Mouse (Mus musculus): ENCODE measurements around the gene Klhl29.

The Klhl29 gene

DNA sequence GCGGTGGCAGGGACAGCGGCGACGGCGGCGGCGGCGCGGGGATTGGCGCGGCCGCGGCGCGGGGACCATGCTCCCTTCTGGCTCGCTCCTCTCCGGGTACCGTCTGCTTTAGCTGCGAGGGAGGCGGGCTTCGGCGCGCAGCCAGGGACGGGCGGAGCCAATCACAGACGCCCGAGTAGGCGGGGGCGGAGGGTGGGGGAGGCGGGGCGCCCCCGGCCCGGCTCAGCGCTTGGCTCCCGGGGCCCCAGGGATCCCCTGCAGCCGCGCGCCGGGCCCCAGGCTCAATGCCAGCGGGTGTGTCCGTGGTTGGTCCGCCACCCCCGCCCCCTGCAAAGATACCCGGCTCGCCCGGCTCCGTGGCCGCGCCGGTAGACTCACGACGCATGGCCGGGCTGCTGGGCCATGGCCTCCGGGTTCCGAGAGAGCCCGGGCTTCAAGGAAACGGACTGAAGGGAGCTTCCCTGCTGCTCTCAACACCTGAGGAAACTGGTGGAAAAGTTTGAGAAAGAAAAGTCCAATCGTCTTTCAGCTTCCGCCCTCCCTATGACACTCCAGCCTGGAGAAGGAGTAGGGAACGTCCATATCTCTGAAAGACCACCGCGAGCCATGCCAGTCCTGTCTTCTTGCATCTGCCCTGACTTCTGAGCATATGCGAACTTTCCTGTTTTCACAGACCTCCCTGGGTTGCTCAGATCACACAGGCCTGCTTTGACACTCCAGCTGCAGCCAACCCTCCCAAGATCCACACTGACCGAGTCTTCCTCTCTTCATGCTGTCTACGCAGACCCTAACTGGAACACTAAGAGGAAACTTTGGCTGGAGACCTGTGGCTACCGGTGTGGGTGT lies at the start of gene Klhl29:
Klhl29 (minus strand) TSS at position 67 of the 846 bp plus-strand sequence.
- peak; percentile 58 to 79 for DNase-seq

DNA sequence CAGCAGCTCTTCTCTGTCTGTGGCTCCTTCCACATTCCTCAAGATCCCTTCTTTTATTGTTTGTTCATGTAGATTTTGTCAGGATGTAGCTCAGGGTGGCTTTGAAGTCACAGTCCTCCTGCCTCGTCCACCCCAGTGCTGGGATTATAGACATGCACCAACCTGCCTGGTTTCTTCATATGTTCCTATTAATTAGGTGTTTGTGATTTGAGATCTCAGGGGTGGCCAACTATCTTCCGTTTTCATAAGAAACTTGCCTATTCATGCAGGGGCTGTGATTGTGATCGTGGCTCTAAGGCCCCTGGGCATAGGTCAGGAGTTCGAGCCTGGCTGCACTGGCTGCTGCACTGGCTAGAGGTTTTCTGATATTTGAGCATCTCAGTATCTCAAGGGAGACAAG lies 49.8 kb upstream of the Klhl29 start:
- no peak for DNase-seq

DNA sequence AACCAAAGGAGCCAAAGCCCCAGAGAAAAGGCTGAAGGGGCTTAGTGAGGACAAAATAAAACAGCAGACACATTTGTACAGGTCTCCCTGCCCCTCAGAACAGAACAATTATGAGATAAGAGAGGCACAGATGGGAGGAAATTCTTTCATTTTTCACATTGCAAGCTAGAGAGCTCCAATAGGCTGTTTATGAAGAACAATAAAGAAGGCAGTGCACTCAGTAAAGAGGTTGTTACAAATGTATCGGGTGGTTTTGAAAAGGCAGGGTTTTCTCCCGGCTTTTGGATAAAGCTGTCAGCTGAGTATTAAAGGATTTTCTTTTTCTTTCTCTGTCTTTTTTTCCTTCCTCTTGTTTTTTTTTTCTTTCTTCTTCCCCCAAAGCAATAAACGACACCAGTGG lies 40.3 kb upstream of the Klhl29 start:
- DNase-seq, result no peak

DNA sequence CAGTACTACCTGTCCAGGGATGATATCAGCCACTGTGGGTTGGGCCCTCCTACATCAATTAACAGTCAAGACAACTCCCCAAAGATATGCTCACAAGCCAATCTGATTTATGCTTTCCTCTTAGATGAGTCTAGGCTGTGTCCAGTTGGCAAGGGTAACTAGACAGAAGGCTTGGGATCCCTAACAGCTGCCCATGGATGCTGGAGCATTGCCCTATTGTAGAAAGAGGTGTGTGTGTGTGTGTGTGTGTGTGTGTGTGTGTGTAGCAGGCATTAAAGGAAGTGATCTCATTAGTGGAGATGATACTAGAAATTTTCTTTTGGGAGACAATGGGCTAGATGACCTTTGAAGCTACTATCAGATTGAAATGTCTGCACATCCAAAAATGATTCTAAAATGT lies 38.5 kb upstream of the Klhl29 start:
- no peak for DNase-seq

DNA sequence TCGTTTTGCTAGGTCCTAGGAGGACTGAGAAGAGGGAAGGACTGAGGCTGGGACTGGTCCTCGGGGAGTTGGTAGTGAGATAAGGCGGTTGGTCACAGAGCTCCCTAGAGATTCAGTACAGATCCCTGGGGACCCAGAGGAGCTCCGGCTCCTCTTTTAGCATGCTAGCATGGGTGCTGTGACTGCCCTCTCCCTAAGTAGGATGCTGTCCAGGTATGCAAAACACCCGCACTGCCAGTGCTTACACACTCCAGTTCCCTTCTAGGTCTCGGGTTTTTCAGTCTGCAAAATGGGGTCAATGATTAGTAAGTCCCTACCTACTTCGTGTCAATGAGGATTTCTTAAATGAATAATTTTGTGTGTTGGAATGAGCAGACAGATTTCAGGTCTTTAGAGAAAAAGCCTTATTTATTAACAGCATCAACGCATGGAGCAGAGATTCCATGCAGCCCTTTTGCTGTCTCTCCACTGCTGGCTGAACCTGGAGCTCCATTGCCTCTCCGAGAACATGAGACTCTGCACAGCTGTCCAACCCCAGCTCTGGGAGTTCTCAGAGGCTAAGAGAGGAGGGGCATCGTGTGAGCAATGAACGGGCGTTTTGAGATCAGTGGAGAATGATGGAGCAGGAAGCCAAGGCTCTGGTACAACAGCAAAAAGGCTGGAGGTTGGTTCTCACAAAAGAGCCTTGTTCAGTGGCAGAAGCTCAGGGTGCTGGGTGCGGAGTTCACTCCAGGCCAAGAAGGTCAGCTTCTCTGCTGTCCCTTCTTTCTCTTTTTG lies 36.5 kb upstream of the Klhl29 start:
- DNase-seq, result peak in 1 of 2 experiments; percentile 63

DNA sequence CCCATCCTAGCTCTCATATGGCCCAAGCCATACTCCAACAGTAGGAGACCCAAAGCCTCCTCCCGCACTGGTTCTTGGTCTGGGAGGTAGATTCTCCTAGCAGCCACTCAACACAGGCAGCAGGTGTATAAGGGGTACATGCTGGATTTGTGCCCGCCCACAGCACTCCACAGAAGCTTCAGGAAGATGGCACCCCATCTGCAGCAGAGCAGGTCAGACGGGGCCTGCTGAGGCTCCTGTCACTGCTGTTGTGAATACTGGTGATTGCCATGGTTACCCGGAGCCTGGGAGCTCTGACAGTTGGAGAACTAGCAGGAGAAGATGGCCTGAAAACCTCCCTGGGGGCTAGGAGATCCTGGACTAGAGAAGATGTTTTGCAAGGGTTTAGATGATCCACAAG lies 35.9 kb upstream of the Klhl29 start:
- no peak for DNase-seq

DNA sequence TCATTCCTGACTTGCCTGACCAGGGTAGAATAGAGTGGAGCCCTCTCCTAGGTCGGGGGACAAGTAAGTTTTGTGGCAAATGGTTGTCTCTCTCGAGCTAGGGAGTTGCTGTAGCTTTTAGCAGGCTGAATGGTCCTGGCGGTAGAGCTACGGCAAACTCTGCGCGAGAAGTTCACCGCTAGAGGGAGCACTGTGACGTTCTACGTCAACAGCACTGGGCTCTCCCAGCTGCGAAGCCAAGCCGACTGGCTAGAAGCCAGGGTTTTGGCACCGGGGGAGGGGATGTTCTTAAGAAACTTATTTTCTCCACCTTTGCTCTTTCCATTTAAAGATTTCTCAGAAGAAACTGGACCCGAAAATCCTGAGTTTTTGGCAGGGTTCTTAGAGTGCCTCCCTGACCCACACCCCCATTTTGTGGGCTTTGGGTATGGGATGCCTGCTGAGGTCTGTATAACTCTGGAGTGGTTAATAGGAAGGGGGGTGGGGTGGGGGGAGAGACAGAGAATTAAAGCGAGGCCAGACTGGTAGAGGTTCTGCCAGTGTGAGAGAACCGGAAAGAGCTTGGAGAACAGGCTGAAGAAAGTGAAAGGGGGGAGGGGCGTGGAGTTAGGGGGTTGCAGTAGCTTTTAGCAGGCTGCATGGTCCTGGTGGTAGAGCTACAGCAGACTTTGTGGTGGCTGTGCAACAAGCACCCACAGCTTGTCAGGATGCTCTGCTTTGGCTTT lies 35.1 kb upstream of the Klhl29 start:
- peak; percentile 81 to 87 for DNase-seq

DNA sequence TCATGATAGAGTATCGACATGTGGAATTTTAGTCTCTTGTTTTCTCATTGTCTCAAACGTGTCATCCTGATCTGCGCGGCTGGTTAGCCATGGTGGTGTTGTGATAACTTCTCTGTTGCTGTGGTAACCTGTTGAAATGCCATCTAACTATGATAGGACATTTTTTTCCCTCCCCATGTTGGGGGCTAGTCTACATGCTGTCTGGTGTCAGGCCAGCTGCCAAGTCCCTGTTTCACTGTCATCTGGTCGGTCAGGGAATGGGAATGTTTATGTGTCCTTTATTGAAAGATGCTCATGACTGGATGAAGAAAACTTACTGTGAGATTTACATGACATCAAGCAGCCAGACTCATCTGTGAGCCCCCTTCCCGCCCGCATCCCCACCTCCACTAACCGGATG lies 31.7 kb upstream of the Klhl29 start:
- DNase-seq, result no peak

DNA sequence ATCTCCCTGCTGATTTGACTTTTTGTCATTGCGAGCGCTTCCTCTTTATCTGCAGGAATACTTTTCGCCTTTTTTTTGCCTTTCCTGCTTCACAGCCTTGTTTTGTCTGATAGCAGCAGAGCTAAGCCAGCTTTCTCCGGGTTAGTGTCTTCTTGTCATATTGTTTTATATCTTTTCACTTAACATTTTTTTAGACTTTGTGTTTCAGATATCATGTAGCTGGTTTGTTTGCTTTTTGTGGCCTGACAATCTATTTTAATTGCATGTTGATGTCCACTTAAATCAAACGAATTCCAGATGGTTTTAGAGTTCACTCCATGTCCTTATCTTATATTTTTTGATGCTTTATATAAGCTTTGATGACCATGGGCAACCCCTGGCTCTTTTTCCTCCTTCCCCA lies 21.9 kb upstream of the Klhl29 start:
- DNase-seq, result no peak

DNA sequence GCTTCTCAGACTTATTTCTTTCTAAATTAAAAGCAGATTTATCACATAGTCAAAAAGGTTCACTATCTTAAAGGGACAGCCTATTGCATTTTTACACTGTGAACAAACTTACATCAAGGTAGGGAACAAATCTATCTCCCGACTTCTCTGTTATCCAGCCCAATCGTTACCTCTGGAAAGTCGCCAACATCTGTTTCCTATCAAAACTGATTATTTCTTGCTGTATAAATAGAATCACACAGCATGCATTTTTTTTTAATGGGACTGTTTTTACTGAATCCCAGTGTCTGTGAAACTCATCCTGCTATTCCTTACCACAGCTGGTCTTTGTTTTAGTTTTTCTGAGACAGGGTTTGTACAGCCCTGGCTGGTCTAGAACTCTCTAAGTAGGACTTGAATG lies 19.7 kb upstream of the Klhl29 start:
- no peak for DNase-seq

DNA sequence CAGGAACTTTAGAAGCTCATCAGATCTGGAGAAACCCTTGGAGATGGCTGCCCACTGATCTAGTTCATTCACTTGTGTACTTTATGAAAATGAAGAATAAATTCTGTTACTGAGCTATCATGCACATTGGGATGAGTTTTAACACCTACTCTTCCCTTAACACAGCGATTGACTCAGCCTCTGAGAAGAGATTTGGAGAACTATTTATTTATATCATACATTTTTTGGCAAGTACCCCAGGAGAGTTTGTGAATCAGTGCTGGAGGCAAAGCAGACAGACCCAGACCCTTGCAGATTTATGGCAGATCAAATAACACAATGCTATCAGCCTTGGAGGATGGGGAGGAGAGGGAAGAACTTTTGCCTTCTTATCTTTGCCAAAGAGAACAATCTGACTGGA lies 11.6 kb upstream of the Klhl29 start:
- DNase-seq, result no peak

DNA sequence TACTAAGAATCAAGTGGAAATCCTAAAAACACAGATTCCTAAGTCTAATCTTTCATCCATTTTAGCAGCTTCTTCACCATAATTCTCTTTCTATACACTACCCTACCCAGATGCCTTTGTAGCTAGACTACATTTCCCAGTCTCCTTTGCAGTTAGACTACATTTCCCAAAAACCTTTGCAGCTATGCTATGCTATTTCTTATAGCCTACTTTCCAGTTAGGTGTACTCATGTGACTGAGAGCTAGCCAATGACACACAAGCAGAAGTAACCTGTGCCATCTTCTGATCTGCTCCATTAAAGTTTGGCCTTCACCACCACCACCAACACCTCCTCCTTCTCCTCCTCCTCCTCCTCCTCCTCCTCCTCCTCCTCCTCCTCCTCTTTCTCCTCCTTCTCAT lies 11.2 kb upstream of the Klhl29 start:
- no peak for DNase-seq

DNA sequence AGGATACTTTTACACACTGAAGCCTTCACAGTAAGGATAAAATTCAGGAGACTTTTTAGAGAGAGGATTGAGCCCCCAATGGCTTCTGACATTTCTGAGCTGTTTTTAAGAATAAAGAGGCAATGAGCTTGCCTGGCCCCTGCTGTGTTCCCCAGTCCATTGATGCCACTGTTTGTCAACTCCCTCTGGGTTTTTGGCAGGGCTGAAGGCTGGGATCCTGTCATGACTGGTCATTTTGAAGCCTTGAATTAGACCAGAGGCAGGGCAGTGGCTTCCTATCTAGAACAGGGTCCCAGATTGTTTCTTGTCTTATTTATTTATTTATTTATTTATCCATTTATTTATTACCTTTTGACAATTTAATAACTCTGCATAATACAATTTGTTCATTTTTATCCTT lies 6.2 kb upstream of the Klhl29 start:
- no peak for DNase-seq

DNA sequence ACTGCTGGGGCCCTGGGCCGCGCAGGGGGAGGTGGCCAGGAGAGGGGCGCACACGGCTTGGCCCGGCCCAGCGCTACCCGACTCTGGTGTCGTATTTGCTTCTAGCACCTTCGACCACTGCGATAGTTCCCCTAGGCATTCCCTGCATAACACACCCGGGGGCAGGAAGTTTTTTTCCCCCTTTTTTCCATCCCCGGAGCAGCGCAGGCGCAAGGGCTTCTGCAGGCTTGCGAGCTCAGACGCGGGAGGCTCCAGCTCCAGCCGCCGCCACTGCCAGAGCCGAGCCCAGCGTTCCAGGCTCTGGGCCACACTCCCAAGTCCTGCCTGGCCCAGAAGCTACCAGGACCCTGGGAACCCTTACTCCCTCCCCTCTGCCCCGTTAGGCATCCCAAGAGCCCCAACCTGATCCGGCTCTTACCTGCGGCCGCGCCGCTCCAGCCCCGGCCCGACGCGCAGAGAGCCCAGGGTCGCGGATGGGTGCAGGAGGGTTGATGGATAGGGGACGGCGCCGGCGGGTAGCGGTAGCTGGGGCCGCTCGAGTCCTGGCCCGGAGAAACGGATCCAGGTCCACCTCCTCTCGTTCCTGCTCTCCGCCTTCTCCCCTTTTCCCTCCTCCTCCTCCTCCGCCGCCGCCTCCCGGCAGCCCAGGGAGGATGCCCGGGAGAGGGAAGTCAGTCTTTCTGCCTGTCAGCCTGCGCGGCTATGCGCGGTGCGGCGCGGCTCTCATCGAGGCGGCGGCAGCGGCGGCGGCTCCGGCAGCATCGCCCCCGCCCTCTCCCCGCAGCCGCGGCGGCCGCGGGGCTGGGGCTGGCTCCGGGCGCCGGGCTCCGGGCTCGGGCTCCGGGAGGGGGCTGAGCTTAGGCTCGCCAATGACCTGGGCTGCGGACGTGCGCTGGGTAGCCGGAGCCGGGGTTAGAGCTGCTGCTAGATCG lies 532 bp downstream of the Klhl29 start:
- DNase-seq, result no peak

DNA sequence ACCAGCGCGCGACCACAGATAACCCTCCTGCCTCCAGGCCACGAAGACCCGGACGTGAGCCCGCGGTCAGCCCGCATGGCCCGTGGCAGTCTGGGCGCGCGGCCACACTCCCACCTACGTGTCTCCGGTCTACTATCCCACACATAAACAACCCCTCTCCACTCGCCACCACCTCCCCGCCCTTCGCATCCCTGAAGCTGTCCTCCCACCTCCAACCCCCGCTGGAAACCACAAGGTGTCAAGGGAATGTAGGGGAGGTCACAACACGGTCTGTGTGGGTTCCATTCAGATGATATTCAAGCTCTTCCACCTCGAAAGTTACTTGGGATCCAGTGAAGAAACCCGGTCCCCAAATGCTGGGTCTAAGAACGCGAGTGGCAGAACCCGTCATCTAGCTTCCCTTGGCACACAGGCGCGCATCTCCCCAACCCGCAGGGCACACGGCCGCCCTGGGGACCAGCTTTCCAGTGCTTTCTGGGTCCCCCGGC lies 1.2 kb downstream of the Klhl29 start:
- no peak for DNase-seq

DNA sequence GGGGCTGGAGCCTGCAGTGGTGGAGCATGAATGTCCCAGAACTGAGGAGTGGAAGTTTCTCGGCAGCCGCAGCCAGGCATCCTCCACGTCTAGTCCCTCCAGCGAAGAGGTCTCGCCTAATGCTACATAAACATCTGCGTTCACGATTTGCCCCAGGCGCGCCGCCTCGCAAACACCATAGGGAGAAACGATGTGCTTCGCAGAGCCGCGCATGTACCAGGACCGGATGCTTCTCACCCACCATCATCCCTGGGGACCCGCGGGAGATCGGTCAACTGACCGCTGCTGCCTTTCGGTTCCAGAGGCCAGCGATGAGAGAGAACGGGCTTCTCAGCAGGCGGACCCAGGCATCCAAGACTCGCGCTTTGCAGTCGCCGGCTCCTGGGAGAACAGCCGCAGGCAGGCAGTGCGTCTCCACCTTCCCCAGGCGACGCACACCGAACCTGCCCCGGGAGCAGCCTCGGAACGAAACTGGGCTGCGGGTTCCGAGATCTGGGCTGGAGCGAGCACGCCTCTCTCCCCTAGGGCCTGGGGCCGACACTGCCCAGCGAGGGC lies 1.8 kb downstream of the Klhl29 start:
- DNase-seq, result no peak

DNA sequence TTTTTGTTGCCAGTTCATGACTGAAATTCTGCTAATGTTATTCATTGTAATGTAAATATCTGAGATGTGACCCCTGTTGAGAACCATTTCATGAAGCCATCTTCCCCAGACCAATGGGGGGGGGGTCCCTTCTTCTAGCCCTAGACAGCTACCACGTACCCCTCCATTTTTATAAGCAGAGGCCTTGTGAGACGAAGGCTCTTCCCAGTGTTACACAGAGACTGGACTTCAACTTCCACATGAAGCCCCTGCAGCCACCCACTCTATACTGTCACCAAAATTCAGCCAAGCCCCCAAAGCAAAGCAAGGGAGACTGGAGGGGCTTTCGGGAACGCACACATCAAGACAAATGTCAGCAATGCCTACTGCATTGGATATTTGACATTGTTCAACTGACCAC lies 6.1 kb downstream of the Klhl29 start:
- no peak for DNase-seq

DNA sequence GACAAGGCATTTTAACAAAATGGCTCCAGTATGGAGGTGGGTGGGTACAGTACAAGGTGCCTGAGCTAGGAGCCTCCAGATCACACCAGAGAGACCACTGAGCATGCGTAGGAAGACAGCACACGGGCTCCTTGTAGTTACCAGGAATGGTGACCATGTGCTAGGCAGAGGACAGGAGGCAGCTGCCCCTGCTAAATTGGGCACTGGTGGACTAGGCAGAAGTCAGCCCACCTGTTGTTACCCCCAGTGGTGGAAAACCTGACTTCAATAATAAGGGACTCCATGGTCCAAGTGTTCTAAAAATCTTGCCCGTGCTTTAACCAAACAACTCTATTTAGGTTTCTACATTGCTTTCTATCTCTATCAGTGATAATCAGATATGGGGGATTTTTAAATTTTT lies 10.6 kb downstream of the Klhl29 start:
- no peak for DNase-seq

DNA sequence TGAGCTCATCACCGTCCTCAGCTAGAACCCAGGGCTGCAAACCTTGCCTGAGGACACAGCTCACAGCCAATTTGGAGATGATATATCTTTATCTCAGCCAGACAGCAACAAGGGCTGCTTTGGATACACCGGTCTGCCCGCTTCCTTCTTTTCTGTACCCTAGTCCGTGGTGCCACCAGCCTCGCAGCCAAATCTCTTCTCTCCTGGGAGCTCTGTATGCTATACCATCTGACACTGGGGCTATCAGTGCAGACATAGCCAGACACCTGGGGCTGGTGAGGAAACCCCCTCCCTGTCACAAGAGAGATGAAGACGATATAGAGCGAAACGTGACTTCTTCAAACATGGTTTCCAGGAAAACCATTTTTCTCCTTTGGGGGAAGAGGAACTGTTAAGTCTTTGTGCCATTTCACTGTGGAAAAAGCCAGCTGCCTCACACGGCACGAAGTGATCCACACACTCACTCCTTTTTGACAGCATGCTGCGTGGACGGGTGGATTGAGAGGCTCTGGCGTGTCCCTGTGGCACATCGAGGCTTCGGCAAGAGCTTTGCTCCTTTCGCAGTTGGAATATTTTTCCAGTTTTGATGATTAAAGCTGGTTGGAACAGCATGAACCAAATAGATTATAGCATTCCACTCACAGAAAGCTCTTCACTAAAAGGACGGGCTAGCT lies 11.4 kb downstream of the Klhl29 start:
- no peak for DNase-seq

DNA sequence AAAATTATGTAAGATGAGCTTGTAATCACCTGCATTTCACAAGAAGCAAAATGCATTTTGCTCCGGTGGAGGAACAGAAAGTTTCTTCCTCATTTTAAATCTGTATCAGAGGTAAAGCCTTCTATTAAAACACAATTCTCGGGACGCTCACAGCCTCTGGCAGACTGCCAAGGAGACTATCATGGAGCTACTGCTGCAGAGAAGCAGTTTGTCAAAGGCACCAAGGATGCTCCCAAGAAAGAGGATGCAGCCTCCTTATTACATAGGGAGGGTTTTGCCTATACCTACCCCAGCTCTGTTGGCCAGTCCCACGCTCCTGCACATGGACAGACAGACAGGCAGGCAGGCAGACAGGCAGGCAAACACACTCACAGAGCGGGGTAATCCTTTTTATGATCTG lies 16.4 kb downstream of the Klhl29 start:
- DNase-seq, result no peak

DNA sequence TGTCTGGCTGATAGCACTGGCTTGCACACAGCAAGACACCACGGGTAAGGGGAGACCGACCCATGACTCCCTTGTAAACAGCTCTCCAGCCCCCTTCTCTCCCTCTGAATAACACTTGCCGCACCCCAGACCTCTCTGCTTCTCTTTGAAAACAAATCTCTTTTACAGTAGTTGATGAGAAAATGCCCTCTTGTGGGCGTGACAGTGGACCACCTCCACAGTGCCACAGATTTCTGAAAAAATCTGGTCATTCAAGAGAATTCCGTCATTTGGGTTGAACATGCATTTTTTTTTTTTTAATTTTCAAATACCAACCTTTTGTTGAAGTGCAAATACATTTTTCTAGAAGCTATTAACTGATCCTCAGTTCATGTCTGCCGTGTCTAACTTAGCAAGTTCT lies 17.0 kb downstream of the Klhl29 start:
- no peak for DNase-seq
